Mouse (Mus musculus): ENCODE results near the gene Itprip.

The Itprip gene

DNA sequence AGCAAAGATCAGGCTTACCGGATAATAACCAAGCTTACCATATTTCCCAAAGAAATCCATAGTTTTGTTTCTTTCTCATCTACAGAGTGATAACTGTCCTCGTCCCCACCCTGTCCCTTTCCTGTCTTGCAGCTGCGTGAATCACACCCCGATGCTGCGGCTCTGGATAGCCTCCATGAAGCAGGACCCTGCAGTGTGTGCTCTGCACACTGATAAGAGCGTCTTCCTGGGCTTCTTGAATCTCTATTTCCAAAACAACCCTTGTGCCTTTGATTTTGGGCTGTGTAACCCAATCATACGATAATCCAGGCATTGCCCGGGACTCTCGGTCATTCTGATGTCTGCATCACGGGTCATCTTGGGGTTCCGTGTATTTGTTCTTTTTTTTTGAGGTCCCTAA is 33.2 kb downstream of the Itprip start:
- no peak for DNase-seq (ENCODE audit: low read depth, low spot score)

DNA sequence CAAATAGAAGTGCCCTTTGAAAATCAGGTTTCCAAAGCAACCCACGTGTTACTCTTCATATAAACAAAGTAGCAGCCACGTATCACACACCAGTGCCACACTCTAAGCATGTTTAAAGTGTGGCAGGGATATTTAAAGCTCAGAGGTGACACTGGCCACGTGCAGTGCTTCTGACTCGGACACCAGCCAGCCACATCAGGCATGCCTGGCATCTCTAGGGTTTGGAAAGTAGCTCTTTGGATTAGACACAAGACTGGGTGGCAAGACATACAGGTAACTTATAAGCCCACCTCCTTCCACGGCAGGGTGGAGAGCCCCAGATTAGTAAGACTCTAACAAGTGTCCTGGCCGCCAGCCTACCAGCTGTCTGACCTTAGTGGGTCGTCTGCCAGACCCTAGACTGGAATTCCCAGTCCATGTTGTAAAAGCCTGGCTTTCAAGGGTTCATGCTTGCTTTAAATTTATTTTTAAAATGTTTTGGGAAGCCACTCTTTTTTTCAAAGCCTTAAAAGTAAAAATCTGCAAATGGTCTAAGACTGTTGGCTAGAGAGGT is 33.8 kb downstream of the Itprip start:
- DNase-seq (ENCODE audit: low read depth, low spot score): no peak

DNA sequence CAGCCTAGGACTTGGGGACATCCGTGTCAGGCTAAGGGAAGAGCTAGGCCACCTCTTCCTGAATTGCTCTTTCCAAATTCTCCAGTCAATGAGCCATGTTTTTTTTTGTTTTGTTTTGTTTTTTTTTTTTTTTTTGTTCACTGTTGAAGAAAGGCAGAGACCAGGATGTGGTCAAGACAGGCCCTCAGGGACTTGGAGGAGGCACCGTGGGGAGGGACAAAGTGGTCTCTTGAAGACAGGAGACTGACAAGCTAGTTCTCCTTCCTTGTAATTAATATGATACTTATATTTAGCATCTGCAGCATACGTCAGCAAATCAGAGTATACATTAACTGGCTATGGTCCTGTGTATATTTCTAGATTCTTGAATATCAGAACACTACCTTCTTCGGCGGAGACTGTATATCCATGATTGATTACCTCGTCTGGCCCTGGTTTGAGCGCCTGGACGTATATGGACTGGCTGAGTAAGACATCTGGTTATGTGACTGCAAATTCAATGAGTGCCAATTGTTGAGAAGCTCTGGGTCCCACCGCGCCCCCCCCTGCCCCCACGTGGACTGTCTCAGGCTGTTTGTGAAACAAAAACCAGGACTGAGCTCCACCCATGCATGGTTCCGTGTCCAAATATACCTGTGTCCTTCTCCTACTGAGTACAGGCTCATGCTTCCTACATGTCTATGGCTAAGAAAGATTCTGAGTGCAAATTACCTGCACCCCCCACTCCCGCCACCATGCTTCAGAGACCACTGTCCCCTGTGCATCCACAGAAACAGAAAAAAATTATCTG is 34.6 kb downstream of the Itprip start:
- no peak for DNase-seq (ENCODE audit: low read depth, low spot score)

DNA sequence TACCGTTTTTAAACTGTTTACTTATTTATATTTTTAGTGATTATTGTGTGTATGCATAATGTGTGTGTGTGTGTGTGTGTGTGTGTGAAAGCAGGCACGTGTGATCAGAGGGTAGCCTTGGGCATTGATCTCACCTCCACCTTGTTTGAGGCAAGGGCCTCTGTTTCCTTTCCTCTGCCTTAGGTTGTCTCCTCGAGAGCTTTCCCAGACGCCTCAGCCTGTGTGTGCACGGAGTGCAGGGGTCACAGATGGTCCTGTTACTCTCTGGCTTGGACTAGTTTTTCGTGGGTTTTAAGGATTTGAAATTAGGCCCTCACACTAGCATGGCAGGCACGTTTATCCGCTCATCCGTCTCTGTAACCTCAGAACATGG is 36.2 kb downstream of the Itprip start:
- no peak for DNase-seq (ENCODE audit: low read depth, low spot score)

DNA sequence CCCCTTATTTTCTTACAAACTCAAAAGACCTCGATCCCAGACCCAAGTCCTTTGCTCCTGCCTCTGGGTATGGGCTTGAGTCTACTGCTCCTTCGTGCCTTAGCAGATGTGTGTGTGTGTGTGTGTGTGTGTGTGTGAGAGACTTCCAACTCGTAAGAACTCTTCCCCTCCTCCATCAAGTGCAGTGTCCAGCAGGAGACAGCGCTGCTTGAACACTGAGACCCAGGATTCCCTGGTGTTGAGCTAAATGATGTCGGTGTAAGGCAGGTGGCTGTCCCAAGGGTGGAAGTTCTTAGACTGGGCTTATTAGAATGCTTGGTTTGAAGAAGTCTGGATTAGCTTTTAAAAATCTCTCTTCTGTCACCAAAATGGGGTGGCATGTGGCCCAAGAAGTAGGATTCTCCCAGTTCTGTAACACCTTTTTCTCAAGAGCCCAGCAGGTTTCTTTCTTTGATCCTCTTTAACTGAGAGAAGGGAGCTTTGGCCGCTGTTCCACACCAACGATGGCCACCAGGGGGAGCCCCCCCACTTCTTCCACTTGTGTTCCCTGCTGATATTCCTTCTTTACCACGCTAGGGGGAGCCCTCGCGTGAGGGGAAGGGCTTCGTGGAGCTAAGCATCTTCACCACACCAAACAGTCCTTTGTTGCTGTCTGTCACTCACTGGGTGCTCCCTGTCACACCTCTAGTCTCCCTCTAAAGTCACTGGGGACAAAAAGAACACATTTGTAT is 36.8 kb downstream of the Itprip start:
- DNase-seq (ENCODE audit: low read depth, low spot score): peak; percentile 49

DNA sequence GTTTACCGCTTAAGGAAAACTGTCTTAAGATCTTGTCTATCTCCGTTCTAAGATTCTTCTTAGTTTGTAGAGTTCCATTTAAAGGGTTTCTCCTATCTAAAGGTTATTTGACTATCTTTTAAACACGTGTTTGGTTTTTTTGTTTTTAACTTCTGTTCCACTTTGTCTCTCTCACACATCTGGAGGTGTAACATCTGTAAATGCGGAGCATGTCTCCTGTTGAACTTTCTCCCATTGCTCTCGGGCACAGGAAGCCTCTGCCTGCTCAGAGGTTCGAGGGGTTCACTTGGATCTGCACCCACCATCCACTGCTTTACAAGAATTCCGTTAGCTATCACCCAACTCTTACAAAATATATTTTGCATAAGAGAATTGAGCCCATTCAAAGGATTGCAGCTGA is 37.6 kb downstream of the Itprip start:
- DNase-seq (ENCODE audit: low read depth, low spot score): no peak

DNA sequence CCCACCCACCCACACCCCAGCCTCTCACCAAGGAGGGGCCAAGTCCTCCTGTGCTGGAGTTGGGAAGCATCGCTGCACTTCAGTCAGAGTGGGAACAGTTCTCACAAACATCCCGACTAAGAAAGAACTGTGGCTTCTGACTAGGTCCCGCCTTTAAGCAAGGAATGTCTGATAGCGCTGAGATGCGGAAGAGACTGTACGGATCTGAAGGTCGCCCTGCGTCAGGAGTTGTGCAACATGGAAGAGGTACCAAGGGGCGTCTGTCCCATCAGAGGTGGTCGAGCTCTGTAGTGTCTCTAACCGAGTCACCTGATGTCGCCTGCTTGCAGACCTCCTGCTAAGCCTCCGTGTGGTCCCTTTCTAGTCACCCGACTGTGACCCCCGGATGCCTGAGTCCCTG is 42.8 kb downstream of the Itprip start:
- no peak for DNase-seq (ENCODE audit: low read depth, low spot score)

DNA sequence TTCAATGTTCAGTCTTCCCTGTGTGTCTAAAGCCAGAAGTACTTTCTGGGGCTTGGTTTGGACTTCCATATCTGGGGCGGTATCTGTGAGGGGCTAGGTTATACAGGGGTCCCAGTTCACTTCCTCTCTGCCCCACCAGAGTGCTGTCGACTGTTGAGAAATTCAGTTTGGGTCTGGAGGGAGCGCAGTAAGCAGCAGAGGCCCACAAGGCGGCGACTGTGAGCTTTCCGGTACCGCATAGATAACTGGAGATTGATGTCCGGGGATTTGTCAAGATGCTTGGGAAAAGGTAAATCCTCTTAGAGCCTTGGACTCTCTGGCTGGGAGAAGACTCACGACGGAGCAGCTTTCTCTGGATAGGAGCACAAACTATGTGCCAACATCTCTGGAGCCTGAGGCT is 47.6 kb downstream of the Itprip start:
- DNase-seq (ENCODE audit: low read depth, low spot score): no peak

DNA sequence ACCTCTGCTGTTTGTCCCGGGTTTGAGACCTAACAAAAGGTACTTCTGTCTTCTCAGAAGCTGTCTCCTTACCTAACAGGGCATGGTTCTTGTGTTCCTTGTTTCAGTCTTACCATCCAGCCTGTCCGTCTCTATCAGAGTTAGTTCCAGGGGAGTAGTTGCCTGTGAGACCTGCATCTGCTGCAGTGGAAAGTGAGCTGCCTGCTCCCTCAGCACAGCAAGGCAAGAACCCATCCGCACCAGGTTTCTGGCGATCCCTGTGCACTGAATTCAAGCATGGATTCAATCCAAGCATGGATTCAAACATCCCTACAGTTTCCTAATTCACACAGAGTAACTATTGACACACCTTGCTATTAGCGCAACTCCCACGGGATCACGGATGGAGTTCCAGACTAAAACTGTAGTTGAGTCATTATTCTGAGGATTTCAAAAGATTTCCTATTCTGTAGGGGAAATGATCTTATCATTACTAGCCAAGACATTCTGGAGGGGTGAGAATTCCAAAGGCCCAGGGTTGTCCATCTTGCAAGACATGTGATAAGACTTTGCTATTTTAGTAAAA is 48.9 kb downstream of the Itprip start:
- no peak for DNase-seq (ENCODE audit: low read depth, low spot score)

DNA sequence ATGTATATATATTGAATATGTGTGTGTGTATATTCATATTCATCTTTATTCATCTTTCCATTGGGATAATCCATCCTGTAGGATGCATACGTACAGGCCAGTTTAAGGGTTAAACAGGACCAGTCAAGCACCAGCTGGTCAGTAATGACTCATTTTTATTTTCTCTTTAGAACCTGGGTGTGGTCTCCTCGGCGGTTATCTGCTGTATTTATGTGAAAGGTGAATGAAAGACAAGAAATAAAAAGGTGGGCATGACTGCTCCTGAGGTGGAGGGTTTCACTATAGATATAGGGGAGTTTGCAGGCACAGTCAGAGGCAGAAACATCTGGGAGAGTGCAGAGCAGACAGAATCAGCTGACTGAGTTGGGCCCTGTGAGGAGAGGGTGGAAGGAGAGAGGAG is 49.6 kb downstream of the Itprip start:
- DNase-seq (ENCODE audit: low read depth, low spot score): no peak

DNA sequence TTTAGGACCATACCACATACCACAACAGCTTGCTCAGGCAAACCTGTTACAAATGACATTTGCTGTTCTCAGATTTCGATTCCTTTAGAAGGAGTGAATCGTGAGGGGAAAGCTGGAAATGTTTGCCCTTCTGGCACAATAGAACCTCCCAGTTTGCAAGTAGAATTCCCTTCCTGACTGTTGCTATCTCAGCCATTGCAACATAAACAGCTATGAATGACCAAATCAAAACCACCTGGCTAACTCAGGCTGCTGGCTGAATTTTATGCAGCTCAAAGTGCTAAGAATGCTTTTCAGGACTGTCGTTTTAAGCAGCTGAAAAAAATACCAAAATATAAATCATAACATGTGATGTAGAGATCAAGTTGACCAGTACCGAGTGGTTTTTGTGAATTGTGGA is 50.1 kb downstream of the Itprip start:
- no peak for DNase-seq (ENCODE audit: low read depth, low spot score)

DNA sequence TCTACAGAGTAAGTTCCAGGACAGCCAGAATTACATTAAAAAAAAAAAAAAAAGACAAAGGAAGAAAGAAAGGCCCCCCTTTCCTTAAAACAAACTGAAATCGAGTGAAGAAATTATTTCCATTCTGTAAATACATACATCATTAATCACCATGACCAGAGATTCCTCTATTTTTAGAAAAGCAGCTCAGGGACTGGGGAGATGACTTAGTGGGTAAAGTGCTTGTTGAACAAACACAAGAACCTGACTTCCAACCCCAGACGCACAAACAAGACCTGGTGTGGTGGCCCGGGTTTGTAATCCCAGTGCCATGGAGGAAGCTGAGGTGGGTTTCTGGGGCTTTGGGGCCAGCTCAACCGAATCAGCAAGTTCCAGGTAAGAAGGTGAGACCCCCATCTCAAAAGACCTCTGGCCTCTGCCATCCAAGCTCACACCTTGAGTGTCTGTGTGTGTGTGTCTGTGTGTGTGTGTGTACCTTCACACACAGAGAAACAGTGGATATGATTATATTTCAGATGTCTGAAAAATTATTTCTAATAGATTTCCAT is 51.4 kb downstream of the Itprip start:
- no peak for DNase-seq (ENCODE audit: low read depth, low spot score)

DNA sequence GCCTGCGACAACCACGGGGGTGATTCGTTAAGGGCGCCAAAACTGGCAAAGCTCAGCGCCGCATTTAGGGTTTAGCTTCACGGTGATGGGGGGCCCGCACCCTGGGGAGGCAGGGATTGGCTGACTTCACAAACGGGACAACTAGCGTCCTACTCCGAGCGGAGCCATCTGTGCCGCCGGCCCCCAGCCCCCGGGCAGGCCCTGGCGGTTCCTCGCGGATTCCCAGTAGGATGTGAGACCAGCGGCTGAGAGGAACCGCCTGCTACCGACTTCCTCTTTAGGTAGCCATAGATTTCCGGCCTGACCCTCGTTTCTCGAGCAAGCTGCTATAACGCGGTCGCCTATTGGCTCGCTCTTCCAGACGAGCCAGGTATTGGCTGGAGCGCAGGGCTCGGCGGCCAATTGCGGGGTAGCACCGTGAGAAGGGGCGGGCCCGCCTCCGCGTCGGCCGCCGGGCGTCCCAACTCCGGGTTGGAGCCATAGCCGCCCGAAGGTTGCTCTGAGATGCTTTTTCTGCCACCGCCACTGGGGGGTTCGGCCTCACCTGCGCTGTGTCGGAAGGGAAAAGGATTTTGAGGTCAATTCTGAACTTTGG is 53.6 kb downstream of the Itprip start, which contains the start of gene Gsto2:
Gsto2 (plus strand) TSS at position 182 of the 595 bp plus-strand sequence.
- peak; percentile 93 for DNase-seq (ENCODE audit: low read depth, low spot score)

DNA sequence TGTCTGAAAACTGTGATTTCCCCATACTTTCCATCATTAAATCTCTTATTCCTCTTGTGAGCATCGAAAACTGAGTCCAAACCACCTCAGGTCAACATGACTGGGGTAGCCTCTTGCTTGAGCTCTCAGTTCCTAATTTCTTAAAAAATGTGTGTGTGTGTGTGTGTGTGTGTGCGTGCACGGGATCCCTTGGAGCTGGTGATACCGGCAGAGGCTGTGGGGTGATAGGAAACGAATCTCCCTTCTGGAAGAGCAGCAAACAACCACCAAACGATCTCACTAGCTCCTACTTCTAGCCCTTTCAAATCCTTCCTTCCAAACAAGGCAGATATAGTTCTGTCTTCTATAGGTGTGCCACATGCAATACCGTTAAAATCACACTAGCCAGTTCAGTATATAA is 54.4 kb downstream of the Itprip start:
- DNase-seq (ENCODE audit: low read depth, low spot score): no peak

DNA sequence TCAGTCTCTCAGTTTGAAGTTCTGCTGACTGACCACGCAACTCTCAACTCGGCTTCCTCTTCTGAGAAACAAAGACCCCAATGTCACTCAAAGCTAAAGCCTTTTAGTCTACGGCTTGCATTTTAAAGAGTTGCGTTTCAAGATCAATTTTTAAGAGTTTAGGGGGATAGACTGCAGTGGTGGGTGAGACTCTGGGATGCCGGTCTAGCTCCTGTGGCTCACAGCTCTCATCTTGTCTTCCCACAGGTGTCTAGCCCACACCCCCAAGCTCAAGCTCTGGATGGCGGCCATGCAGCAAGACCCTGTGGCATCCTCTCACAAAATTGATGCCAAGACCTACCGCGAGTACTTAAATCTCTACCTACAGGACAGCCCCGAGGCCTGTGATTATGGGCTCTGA is 55.0 kb downstream of the Itprip start:
- no peak for DNase-seq (ENCODE audit: low read depth, low spot score)

DNA sequence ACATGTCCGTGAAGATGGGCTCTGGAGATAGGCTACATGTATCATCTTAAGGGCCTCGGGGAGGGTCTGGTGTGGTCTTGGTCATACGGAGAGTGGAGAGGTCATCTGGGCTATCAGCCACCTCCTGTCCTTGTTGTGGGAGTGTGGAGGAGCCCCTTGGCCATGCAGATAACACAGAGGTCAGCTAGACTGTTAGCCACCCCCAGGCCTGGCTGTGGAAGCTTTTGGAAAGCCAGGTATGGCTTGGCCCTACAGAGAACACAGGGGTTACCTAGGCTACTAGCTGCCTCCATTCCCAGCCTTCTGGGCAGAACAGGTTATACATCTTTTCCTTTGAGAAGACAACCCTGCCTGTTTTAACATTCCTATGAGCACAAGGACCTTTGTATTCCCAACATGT is 56.5 kb downstream of the Itprip start:
- no peak for DNase-seq (ENCODE audit: low read depth, low spot score)

DNA sequence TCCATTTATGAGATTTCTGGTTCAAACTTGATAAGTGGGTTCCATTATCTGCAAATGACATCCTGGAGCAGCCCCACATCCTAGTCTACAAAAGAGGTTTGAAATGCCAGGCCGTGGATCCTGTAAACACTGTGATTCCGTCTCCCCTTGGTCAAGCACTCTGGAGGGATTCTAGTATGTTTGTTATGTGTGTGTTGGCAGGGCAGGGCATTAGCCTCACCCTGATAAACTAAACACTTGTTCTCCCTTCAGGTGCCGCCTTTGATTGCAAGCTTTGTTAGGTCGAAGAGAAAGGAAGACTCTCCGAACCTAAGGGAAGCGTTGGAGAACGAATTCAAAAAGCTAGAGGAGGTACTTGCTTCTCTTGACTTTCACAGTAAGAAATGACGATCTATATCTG is 59.9 kb downstream of the Itprip start:
- no peak for DNase-seq (ENCODE audit: low read depth, low spot score)

DNA sequence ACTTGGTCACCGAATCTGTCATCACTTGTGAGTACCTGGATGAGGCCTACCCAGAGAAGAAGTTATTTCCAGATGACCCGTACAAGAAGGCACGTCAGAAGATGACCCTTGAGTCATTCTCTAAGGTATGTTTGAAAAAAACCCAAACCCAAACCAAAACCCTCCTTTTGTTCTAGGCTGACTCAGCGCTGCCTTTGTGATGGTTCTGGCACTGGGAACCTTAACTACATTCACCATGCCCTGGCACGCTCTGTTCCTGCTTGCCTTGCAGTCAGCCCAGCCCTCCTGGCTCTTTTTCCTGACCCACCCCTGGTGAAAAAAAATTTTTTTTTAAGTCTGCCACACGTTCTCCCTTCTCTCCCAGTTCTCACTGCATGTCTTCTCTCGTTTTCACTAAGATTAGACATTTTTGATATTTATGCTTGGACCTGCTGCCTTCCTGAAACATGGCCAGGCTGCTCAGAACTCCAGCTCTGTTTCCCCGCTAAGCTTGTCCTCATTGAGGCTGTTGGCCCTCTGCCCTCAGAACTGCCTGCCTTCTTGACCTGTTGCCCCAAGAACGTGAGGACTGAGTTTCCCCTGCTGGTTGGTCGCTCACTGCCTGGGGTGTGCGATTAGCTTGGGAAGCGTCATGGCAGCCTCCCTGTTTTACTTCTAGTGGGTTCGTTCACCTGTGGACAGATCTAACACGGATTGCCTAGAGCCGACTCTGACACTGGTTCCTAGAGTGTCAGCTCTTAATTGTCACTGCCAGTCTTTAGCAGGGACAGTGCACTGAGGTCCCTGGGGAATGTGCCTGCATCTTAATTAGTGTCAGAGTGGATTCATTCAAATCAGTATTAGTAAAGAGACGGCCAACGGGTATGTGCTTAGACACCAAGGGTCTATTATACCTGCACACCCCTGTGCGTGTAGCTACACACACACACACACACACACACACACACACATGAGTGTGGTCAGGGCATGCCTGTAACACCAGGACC is 60.8 kb downstream of the Itprip start:
- no peak for DNase-seq (ENCODE audit: low read depth, low spot score)

DNA sequence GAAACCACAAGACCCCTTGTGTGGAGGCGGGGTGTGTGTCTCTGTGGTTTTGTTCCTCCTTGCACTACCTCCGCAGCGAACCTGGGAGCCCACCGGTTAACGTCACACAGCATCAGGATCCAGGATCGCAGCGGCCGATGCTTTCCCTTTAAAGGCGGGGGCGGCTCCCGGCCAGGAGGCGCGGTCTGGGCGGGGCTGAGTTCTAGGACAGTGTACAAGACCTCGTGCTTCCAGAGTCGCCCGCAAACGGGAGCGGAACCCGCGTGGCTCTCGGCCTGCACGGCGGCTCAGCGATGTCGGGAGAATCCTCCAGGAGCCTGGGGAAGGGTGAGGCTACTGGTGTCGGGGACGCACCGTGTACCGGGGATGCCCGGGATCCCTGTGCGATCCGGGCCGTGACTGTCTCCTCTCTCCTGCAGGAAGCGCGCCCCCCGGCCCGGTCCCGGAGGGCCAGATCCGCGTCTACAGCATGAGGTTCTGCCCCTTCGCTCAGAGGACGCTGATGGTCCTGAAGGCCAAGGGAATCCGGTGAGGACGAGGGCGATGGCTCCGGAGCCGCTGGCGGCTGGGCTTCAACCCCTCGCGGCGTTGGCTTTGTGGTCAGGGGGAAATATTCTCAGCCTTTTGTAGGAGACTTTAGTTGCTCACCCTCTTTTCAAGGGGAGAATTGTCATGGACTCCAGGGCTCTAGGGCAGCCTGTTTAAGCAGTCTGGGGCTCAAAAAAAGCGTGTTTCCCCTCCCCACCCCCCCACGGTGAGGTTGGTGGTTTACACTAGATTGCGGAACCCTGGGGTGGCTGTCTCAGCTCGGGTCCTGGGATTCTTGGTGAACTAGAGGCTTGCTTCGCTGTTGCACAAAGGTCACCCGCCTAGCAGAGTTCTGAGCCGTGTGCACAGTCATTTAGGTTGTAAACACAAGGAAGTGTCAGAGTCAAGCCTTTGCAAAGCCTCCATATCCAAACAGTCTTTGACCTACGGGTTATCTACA is 64.0 kb downstream of the Itprip start, which contains the start of gene Gsto1:
Gsto1 (plus strand) TSS at position 175 of the 988 bp plus-strand sequence.
- DNase-seq (ENCODE audit: low read depth, low spot score): no peak

Data from brain, embryonic 18.5 days (tissue).